Mouse (Mus musculus) ES-Bruce4 (cell line): ENCODE results near the gene Jam3.

Experiments
- CTCF ChIP-seq: IDR thresholded peaks from one replicate; pipeline ENCODE4 v1.8.1; 2011; ENCODE audit warnings: low read depth, low read length
- POLR2A ChIP-seq: IDR thresholded peaks from one replicate; pipeline ENCODE4 v1.8.1; 2011; ENCODE audit warnings: low read length; ENCODE audit not compliant: insufficient read depth

GRCm38 (mm10) chr9:27090801-27091775, 64.1 kb downstream of the Jam3 start:
- TF ChIP-seq CTCF (no peak), POLR2A (no peak)
